Mouse (Mus musculus) heart, embryonic 11.5 days (tissue): ENCODE measurements around the gene Sema6d. TPM values are rescaled to one million over a fixed set of nuclear protein-coding genes. Genes with fewer than 3 reads are reported as not detected.

Experiments
- ATAC-seq: fragments of 200-750 bp; cut with Nextera tagmentation; replicated peaks from 2 replicates; pipeline ENCODE4 v1.8.0; 2017; ENCODE audit warnings: moderate library complexity; ENCODE audit not compliant: insufficient number of reproducible peaks, low FRiP score, low TSS enrichment
- H3K27ac ChIP-seq: fragments of 300-500 bp; sonication (generic); 2 replicates; pipeline ENCODE4 v1.5.1; 2014; ENCODE audit warnings: mild to moderate bottlenecking, low read depth, low read length
- H3K27me3 ChIP-seq: fragments of 300-500 bp; sonication (generic); 2 replicates; pipeline ENCODE4 v1.6.1; 2014; ENCODE audit warnings: mild to moderate bottlenecking, low read length, mixed read lengths; ENCODE audit not compliant: control insufficient read depth, insufficient read depth
- H3K36me3 ChIP-seq: fragments of 300-500 bp; sonication (generic); 2 replicates; pipeline ENCODE4 v1.6.1; 2014; ENCODE audit warnings: mild to moderate bottlenecking, low read length, moderate library complexity, mixed read lengths; ENCODE audit not compliant: control insufficient read depth, insufficient read depth
- H3K4me1 ChIP-seq: fragments of 300-500 bp; sonication (generic); 2 replicates; pipeline ENCODE4 v1.6.1; 2014; ENCODE audit warnings: low read length; ENCODE audit not compliant: control insufficient read depth, insufficient read depth
- H3K4me2 ChIP-seq: fragments of 300-500 bp; sonication (generic); 2 replicates; pipeline ENCODE4 v1.6.1; 2014; ENCODE audit warnings: mild to moderate bottlenecking, moderate library complexity
- H3K4me3 ChIP-seq: fragments of 300-500 bp; sonication (generic); 2 replicates; pipeline ENCODE4 v1.5.1; 2014; ENCODE audit warnings: low read depth, low read length
- H3K9ac ChIP-seq: fragments of 300-500 bp; sonication (generic); 2 replicates; pipeline ENCODE4 v1.6.1; 2014; ENCODE audit warnings: mild to moderate bottlenecking, low read depth, low read length, moderate library complexity
- H3K9me3 ChIP-seq: fragments of 300-500 bp; sonication (generic); replicated peaks from 2 replicates; pipeline ENCODE4 v1.6.1; 2016; ENCODE audit warnings: low read length; ENCODE audit not compliant: control insufficient read depth
- WGBS: fragments of 180-500 bp; shearing (Covaris S2); extraction: QIAGEN DNeasy Blood & Tissue Kit; methylation state at CpG from one replicate; pipeline ENCODE4 v1.1.7; 2014; ENCODE audit not compliant: insufficient replicate concordance; 5-methylcytosine and 5-hydroxymethylcytosine counted together
- polyA plus RNA-seq: library from polyadenylated mRNA; unstranded; fragments of >200 nt; fragmentation: Nextera tagmentation; extraction: Ambion mirVana; gene quantifications from 2 replicates; pipeline ENCODE4 v1.2.1, GENCODE M21; 2014

The Sema6d gene
- polyA plus RNA-seq, 1 experiment from 2014 or later: 24.9 TPM

DNA sequence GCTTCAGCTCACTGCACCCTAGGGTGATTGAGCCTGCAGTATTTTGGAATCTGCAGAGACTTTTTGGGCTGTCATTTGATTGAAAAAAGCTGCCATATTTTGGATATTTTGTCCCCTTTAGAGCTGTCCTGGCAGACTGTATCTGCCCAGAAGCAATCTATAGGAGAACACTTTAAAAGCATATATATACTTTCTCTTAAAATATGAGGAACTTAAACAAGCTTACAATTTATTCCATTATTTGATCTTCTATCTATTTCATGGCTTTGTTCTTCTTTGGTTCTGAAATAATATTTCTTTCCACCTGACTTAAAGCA lies 11.4 kb downstream of the Sema6d start:
- Histone ChIP-seq H3K27me3 (no peaks in the 10 kb centered on the region), H3K4me1 (no peaks in the 10 kb centered on the region), H3K9me3 (no peaks in the 10 kb centered on the region), H3K4me3 (no peak overlapping the region), H3K27ac (no peak overlapping the region), H3K9ac (no peak overlapping the region), H3K36me3 (no peaks in the 10 kb centered on the region), H3K4me2 (no peak overlapping the region)
- ATAC-seq: no peak

DNA sequence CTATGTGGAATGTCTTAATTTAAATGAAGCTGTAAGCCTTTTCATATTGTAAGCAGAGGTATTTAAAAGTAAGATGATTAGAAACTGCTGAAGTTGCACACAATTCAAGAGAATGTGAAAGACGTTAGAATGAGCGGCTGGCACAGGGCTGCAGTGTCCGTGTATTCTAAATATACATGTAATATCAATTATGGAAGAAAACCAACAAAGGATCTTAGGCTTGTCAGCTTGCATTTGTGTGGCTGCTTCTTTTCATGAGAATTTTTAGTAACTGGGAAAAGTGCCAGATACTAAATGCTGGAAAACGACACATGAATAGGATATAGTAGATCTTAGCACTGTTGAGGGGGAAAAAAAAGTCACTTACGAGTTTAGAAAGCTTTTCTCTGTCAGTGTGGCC lies 11.8 kb downstream of the Sema6d start:
- no peak for ATAC-seq
- Histone ChIP-seq H3K36me3 (no peaks in the 10 kb centered on the region), H3K9me3 (no peaks in the 10 kb centered on the region), H3K9ac (no peak overlapping the region), H3K27ac (no peak overlapping the region), H3K4me1 (no peaks in the 10 kb centered on the region), H3K4me3 (no peak overlapping the region), H3K4me2 (no peak overlapping the region), H3K27me3 (no peaks in the 10 kb centered on the region)
- WGBS: 78% methylated on average over 5 of the region's 5 CpGs

DNA sequence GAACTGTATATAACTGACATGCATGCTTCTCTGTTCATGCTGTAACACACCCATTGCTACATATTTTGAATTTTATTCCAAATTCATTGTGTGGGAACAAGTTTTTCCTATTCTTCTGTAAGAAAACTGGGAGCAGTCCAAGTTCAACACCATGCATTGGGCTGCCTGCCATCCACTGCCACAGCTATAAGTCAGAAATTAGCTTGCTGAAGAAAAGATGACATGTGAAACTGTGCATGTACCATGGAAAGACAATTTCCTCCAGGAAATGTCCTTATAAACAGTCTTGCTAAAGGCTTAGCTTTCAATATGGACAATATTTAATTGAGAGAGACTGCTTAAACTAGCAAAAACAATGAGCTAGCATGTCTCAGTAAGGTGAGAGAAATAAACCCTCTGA lies 13.5 kb downstream of the Sema6d start:
- Histone ChIP-seq H3K27ac (no peak overlapping the region), H3K36me3 (no peaks in the 10 kb centered on the region), H3K9me3 (no peaks in the 10 kb centered on the region), H3K4me1 (no peaks in the 10 kb centered on the region), H3K27me3 (no peaks in the 10 kb centered on the region), H3K4me3 (no peak overlapping the region), H3K4me2 (no peak overlapping the region), H3K9ac (no peak overlapping the region)
- ATAC-seq: no peak

DNA sequence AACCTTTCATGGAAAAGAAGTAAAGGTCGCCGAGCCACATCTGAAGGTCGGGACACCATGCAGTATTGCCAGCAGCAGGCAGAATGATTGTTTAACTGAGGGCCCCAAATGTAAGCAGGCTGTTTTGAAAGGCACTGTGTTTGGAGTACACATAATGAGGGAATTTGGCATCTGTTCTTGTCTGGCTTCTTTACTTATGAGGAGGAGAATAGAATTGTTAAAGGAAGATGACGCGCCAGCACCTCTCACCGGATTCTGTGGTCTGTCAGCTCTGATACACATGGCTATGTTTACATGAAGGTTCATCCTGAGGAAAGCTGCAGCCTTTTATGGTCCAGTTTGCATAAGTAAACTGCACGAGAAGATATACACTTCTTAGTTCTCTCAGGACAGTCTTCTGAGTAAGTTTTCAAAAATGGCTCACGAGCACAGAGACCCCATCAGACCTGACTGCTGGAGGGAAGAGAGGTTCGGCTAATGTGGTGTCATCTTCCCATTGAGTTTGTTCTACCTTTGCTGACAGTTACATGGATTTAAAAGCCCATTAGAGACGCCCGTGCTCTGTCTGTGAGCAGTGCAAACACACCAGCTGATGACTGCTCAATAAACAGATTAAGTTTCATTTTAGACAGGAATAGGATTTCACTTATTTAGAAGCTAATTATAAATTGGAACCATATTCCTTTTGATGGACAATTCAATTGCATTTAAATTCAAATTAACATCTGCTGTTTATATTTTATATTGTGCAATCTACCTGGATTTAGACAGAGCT lies 28.9 kb downstream of the Sema6d start:
- Histone ChIP-seq H3K4me2 (no peak overlapping the region), H3K9me3 (no peaks in the 10 kb centered on the region), H3K9ac (no peak overlapping the region), H3K4me1 (0 out of 2 replicates have a peak, but pooled peaks cover 3% of the 10 kb centered on the region), H3K4me3 (no peak overlapping the region), H3K36me3 (no peaks in the 10 kb centered on the region), H3K27me3 (no peaks in the 10 kb centered on the region), H3K27ac (no peak overlapping the region)
- 71% methylated on average over 11 of the region's 11 CpGs for WGBS
- ATAC-seq: no peak

DNA sequence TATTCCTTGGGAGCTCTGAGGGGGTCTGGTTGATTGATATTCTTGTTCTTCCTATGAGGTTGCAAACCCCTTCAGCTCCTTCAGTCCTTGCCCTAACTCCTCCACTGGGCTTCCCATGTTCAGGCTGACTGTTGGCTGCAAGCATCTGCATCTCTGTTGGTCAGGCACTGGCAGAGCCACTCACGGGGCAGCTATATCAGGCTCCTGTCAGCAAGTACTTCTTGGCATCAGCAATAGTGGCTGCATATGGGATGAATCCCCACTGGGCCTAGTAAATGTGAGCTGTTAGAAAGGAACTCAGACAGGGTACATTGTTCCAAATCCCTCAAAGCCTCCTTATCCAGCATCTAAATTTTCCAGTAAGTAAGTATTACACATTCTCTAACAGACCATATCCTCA lies 30.6 kb downstream of the Sema6d start:
- WGBS: 23% methylated on average over 1 of the region's 1 CpGs
- Histone ChIP-seq H3K4me3 (no peak overlapping the region), H3K4me1 (peaks cover 7% of the 10 kb centered on the region; the same call in 1 of the 2 replicates), H3K27ac (no peak overlapping the region), H3K4me2 (no peak overlapping the region), H3K36me3 (no peaks in the 10 kb centered on the region), H3K27me3 (no peaks in the 10 kb centered on the region), H3K9ac (no peak overlapping the region), H3K9me3 (no peaks in the 10 kb centered on the region)
- no peak for ATAC-seq

DNA sequence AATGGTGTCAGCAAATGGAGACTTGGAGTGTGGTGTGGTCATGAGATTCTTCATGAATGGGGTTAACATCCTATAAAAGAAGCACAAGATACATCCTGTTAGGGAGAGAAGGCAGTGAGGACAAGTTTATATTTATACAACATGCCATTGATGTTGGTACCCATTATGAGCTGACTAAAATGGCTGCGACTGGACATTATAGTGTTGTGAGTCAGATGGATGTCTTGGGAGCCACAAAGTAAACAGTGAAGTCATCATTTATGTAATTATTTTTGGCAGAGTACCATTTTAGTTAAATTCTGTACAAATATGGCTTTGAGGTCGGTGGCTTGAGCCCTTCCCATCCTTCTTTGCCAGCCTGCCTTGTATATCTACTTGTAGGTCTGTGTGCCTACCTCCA lies 31.8 kb downstream of the Sema6d start:
- Histone ChIP-seq H3K4me1 (peaks cover 7% of the 10 kb centered on the region; the same call in 1 of the 2 replicates), H3K9ac (no peak overlapping the region), H3K27me3 (no peaks in the 10 kb centered on the region), H3K4me3 (no peak overlapping the region), H3K36me3 (no peaks in the 10 kb centered on the region), H3K9me3 (no peaks in the 10 kb centered on the region), H3K27ac (no peak overlapping the region), H3K4me2 (no peak overlapping the region)
- 78% methylated on average over 2 of the region's 2 CpGs for WGBS
- no peak for ATAC-seq

DNA sequence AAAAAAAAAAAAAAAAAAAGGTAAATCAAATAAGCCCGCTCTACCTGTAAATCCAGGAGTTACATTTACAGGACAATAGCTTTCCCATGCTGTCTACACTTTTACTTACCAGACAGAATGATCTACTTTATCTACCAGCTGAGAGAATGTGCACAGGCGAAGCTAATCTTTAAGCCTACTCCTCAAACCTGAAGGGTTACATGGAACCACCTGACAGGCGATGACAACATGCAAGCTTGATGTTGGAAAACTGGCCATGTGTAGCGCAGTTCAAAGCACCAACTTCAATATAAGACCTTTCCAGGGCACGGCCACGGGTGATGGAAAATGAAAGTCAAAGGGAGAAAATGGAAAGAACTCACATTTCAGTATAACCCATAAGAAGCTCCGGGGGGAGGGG lies 35.7 kb downstream of the Sema6d start:
- H3K9me3 ChIP-seq: no peaks in the 10 kb centered on the region
- H3K36me3 ChIP-seq: no peaks in the 10 kb centered on the region
- H3K4me1 ChIP-seq: peaks cover 12% of the 10 kb centered on the region; the same call in 1 of the 2 replicates
- no peak for ATAC-seq
- no peak overlapping the region for H3K4me3 ChIP-seq
- 0 out of 2 replicates have a peak overlapping the region, but pooled peaks have one; percentile 6 for H3K27ac ChIP-seq
- H3K4me2 ChIP-seq: no peak overlapping the region
- H3K9ac ChIP-seq: no peak overlapping the region
- H3K27me3 ChIP-seq: no peaks in the 10 kb centered on the region
- WGBS: 51% methylated on average over 7 of the region's 7 CpGs

DNA sequence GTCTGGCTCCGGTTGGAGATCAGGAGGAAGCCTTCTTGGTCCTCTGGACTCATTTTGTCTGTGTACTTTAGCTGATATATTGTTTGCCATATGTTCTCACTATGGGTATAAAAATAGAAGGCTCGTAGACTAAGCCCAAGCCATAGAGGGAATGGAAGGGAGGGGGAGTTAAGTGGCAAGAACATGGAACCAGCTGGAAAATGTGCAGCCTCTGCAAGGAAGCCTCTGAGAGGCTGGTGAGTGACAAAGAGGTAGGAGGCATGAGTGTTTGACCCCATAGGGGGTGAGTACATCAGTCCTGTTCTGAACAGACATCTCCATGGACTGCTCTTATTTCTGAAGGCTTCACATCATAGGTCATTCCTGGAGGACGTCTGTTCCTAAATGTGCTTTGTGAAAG lies 37.1 kb downstream of the Sema6d start:
- 19% methylated on average over 3 of the region's 3 CpGs for WGBS
- Histone ChIP-seq H3K4me1 (peaks cover 9% of the 10 kb centered on the region; the same call in 1 of the 2 replicates), H3K4me2 (no peak overlapping the region), H3K4me3 (no peak overlapping the region), H3K9ac (no peak overlapping the region), H3K36me3 (no peaks in the 10 kb centered on the region), H3K27me3 (no peaks in the 10 kb centered on the region), H3K9me3 (no peaks in the 10 kb centered on the region), H3K27ac (peak overlapping the region; percentile 57)
- ATAC-seq: peak; percentile 72

DNA sequence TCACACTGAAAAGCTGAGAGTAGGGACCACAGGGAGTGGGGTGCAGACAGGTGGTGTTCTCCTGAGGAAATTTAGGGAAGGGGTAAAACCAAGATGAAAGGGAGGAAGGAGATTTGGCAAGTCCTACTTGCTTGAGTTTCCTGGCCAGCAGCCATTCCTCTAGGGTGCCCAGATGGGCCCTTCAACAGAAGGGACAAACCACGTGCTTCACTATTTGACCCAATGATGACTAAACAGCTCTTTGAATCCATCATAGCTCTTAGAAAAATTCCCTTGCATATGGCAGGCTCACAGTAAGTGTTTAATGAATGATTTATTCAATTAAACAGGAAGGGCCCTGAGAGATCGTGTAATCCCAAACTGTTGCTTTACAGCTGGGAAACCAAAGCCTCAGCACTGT lies 41.1 kb downstream of the Sema6d start:
- no peak for ATAC-seq
- Histone ChIP-seq H3K9me3 (no peaks in the 10 kb centered on the region), H3K9ac (no peak overlapping the region), H3K27ac (no peak overlapping the region), H3K36me3 (no peaks in the 10 kb centered on the region), H3K27me3 (no peaks in the 10 kb centered on the region), H3K4me1 (peaks cover 9% of the 10 kb centered on the region; the same call in 1 of the 2 replicates), H3K4me3 (no peak overlapping the region), H3K4me2 (no peak overlapping the region)
- 81% methylated on average over 2 of the region's 2 CpGs for WGBS
